Mouse (Mus musculus) kidney, postnatal 0 days (tissue): Measurements from ENCODE around the gene Abhd2. TPM values are rescaled to one million over a fixed set of nuclear protein-coding genes. Genes with fewer than 3 reads are reported as not detected.

ENCODE experiments used
- ATAC-seq: fragments of 200-750 bp; cut with Nextera tagmentation; replicated peaks from 2 replicates; pipeline ENCODE4 v1.8.0; 2017; ENCODE audit warnings: low read depth, moderate number of reproducible peaks, moderate TSS enrichment, moderate library complexity; ENCODE audit not compliant: low FRiP score
- DNase-seq: peaks from one replicate; pipeline ENCODE4 v3.0.0-alpha.2; 2016; ENCODE audit warnings: low spot score
- H3K27ac ChIP-seq: fragments of 300-500 bp; sonication (generic); 2 replicates; pipeline ENCODE4 v1.5.1; 2014; ENCODE audit warnings: mild to moderate bottlenecking
- H3K27me3 ChIP-seq: fragments of 300-500 bp; sonication (generic); 2 replicates; pipeline ENCODE4 v1.6.1; 2014; ENCODE audit warnings: low read length, mixed read lengths; ENCODE audit not compliant: insufficient read depth
- H3K36me3 ChIP-seq: fragments of 300-500 bp; sonication (generic); 2 replicates; pipeline ENCODE4 v1.6.1; 2014; ENCODE audit warnings: low read length, mixed read lengths; ENCODE audit not compliant: insufficient read depth
- H3K4me1 ChIP-seq: fragments of 300-500 bp; sonication (generic); replicated peaks from 2 replicates; pipeline ENCODE4 v1.6.1; 2014; ENCODE audit warnings: antibody characterized with exemption, low read length, mixed read lengths; ENCODE audit not compliant: insufficient read depth
- H3K4me2 ChIP-seq: fragments of 300-500 bp; sonication (generic); 2 replicates; pipeline ENCODE4 v1.6.1; 2014; ENCODE audit warnings: mild to moderate bottlenecking, low read length, moderate library complexity, mixed read lengths
- H3K4me3 ChIP-seq: fragments of 300-500 bp; sonication (generic); replicated peaks from 2 replicates; pipeline ENCODE4 v1.5.1; 2014; ENCODE audit warnings: low read depth, low read length
- H3K9ac ChIP-seq: fragments of 300-500 bp; sonication (generic); 2 replicates; pipeline ENCODE4 v1.6.1; 2014; ENCODE audit warnings: low read depth, low read length
- H3K9me3 ChIP-seq: fragments of 300-500 bp; sonication (generic); replicated peaks from 2 replicates; pipeline ENCODE4 v1.6.1; 2016; ENCODE audit warnings: low read length, inconsistent platforms, mixed read lengths
- CTCF ChIP-seq: IDR thresholded peaks from 2 replicates; pipeline ENCODE4 v1.5.1; 2016; ENCODE audit warnings: antibody characterized with exemption, low read depth, mild to moderate bottlenecking, moderate library complexity
- WGBS: fragments of 180-500 bp; shearing (Covaris S2); extraction: QIAGEN DNeasy Blood & Tissue Kit; methylation state at CpG from one replicate; pipeline ENCODE4 v1.1.7; 2014; 5-methylcytosine and 5-hydroxymethylcytosine counted together
- polyA plus RNA-seq: library from polyadenylated mRNA; unstranded; fragments of >200 nt; fragmentation: Nextera tagmentation; extraction: Ambion mirVana; gene quantifications from 2 replicates; pipeline ENCODE4 v1.2.1, GENCODE M21; 2015

Abhd2 gene
- polyA plus RNA-seq, 1 experiment from 2014 or later, result 17.6 TPM

GRCm38 (mm10) chr7:79295196-79295826, 22.3 kb downstream of the Abhd2 start:
- Histone ChIP-seq H3K9ac (no peak overlapping the region), H3K4me1 (peaks cover 7% of the 10 kb centered on the region)
- WGBS, result 66% methylated on average over 13 of the region's 13 CpGs

GRCm38 (mm10) chr7:79298681-79299080, 25.7 kb downstream of the Abhd2 start:
- peak overlapping the region; percentile 72 for H3K27ac ChIP-seq
- H3K4me3 ChIP-seq, result no peak overlapping the region
- TF ChIP-seq CTCF, result no peak
- H3K27me3 ChIP-seq, result no peaks in the 10 kb centered on the region
- peaks cover 13% of the 10 kb centered on the region; the same call in 1 of the 2 replicates for H3K36me3 ChIP-seq
- no peaks in the 10 kb centered on the region for H3K9me3 ChIP-seq
- no peak overlapping the region for H3K4me2 ChIP-seq
- H3K9ac ChIP-seq, result no peak overlapping the region
- ATAC-seq, result peak; percentile 41; the same call in 1 of the 2 replicates
- 21% methylated on average over 1 of the region's 1 CpGs for WGBS
- no peak for DNase-seq
- peaks cover 10% of the 10 kb centered on the region for H3K4me1 ChIP-seq

More at GRCm38 (mm10) chr7:79295196-79295826, 22.3 kb downstream of the Abhd2 start:
- H3K27ac ChIP-seq, result no peak overlapping the region
- H3K27me3 ChIP-seq, result no peaks in the 10 kb centered on the region
- peaks cover 13% of the 10 kb centered on the region; the same call in 1 of the 2 replicates for H3K36me3 ChIP-seq
- ATAC-seq (no peak), DNase-seq (no peak)
- no peak overlapping the region for H3K4me3 ChIP-seq
- no peaks in the 10 kb centered on the region for H3K9me3 ChIP-seq
- no peak for TF ChIP-seq CTCF
- H3K4me2 ChIP-seq, result no peak overlapping the region

- Histone ChIP-seq H3K27me3 (no peaks in the 10 kb centered on the region), H3K4me2 (no peak overlapping the region), H3K4me3 (no peak overlapping the region), H3K4me1 (peaks cover 10% of the 10 kb centered on the region), H3K36me3 (peaks cover 13% of the 10 kb centered on the region; the same call in 1 of the 2 replicates), H3K27ac (peak overlapping the region; percentile 72; the same call in 1 of the 2 replicates), H3K9me3 (no peaks in the 10 kb centered on the region), H3K9ac (no peak overlapping the region)
- 59% methylated on average over 7 of the region's 7 CpGs for WGBS
- DNase-seq (no peak), ATAC-seq (no peak)
- no peak for TF ChIP-seq CTCF
Measured at GRCm38 (mm10) chr7:79299548-79299947, 26.5 kb downstream of the Abhd2 start.

- 39% methylated on average over 13 of the region's 13 CpGs for WGBS
- Histone ChIP-seq H3K9me3 (no peaks in the 10 kb centered on the region), H3K4me2 (no peak overlapping the region), H3K27me3 (no peaks in the 10 kb centered on the region), H3K9ac (no peak overlapping the region), H3K4me3 (no peak overlapping the region), H3K36me3 (peaks cover 13% of the 10 kb centered on the region; the same call in 1 of the 2 replicates), H3K27ac (peak overlapping the region; percentile 51), H3K4me1 (peaks cover 10% of the 10 kb centered on the region)
- DNase-seq (no peak), ATAC-seq (0 out of 2 replicates have a peak, but pooled peaks have one; percentile 15)
- TF ChIP-seq CTCF, result no peak
Measured at GRCm38 (mm10) chr7:79300432-79301151, 27.6 kb downstream of the Abhd2 start.

- H3K4me2 ChIP-seq, result no peak overlapping the region
- no peaks in the 10 kb centered on the region for H3K27me3 ChIP-seq
- WGBS, result 74% methylated on average over 6 of the region's 6 CpGs
- peaks cover 10% of the 10 kb centered on the region; the same call in 1 of the 2 replicates for H3K36me3 ChIP-seq
- ATAC-seq, result no peak
- DNase-seq, result no peak
- no peak overlapping the region for H3K27ac ChIP-seq
- H3K4me1 ChIP-seq, result peaks cover 18% of the 10 kb centered on the region
- no peak for TF ChIP-seq CTCF
- no peaks in the 10 kb centered on the region for H3K9me3 ChIP-seq
- H3K9ac ChIP-seq, result no peak overlapping the region
- no peak overlapping the region for H3K4me3 ChIP-seq
Measured at GRCm38 (mm10) chr7:79302145-79302544, 29.1 kb downstream of the Abhd2 start.

GRCm38 (mm10) chr7:79302586-79302985, 29.6 kb downstream of the Abhd2 start:
- ATAC-seq, result no peak
- 59% methylated on average over 2 of the region's 2 CpGs for WGBS
- TF ChIP-seq CTCF, result no peak

More at GRCm38 (mm10) chr7:79302586-79302985, 29.6 kb downstream of the Abhd2 start:
- no peak for DNase-seq
- no peak overlapping the region for H3K9ac ChIP-seq
- H3K27me3 ChIP-seq, result no peaks in the 10 kb centered on the region
- no peaks in the 10 kb centered on the region for H3K9me3 ChIP-seq
- no peak overlapping the region for H3K27ac ChIP-seq
- peaks cover 18% of the 10 kb centered on the region for H3K4me1 ChIP-seq
- H3K36me3 ChIP-seq, result peaks cover 7% of the 10 kb centered on the region; the same call in 1 of the 2 replicates
- no peak overlapping the region for H3K4me3 ChIP-seq
- H3K4me2 ChIP-seq, result no peak overlapping the region
